Mouse (Mus musculus) liver, postnatal 0 days (tissue): ENCODE results near the gene Odf3b.

ENCODE experiments used
- CTCF ChIP-seq: sonication (generic); IDR thresholded peaks from 2 replicates; pipeline ENCODE4 v1.5.1; 2016; ENCODE audit warnings: antibody characterized with exemption, low read depth
- EP300 ChIP-seq: IDR thresholded peaks from 2 replicates; pipeline ENCODE4 v1.6.1; 2016; ENCODE audit warnings: antibody characterized with exemption, low read depth, mild to moderate bottlenecking

GRCm38 (mm10) chr15:89387127-89387526 is 8.0 kb upstream of the Odf3b start:
- TF ChIP-seq EP300, result no peak
- TF ChIP-seq CTCF, result no peak
